Mouse (Mus musculus) kidney, embryonic 15.5 days (tissue): ENCODE measurements around the gene Igf2bp2. TPM values are rescaled to one million over a fixed set of nuclear protein-coding genes. Genes with fewer than 3 reads are reported as not detected.

ENCODE experiments used
- polyA plus RNA-seq: library from polyadenylated mRNA; unstranded; fragments of >200 nt; fragmentation: Nextera tagmentation; extraction: Ambion mirVana; gene quantifications from 2 replicates; pipeline ENCODE4 v1.2.1, GENCODE M21; 2015

The Igf2bp2 gene
- polyA plus RNA-seq, 1 experiment from 2014 or later, result 103 TPM

Other genes starting within 250 kb of the Igf2bp2 start
- gene Tmem41a, start 215.7 kb downstream of the Igf2bp2 start, polyA plus RNA-seq, result 23.4 and 24.6 TPM in 2 replicates
- gene Liph, start 167.6 kb downstream of the Igf2bp2 start, polyA plus RNA-seq, result 1.3 and 1.7 TPM in 2 replicates
- gene Senp2, start 153.8 kb downstream of the Igf2bp2 start, polyA plus RNA-seq, result 40.8 and 41.4 TPM in 2 replicates
- 387 and 421 TPM in 2 replicates for gene Tra2b, start 102.7 kb upstream of the Igf2bp2 start, polyA plus RNA-seq